Mouse (Mus musculus) MEL (cell line): Measurements from ENCODE around the gene Ipmk. TPM values are rescaled to one million over a fixed set of nuclear protein-coding genes. Genes with fewer than 3 reads are reported as not detected.
A peak's percentile ranks its signal among the peaks of the same experiment; 100 is the strongest.

Experiments
- DNase-seq: peaks from one replicate; pipeline ENCODE4 v3.0.0; 2011; ENCODE audit warnings: low read depth, low spot score
- H3K27ac ChIP-seq: 2 replicates; pipeline ENCODE4 v1.5.1; 2012; ENCODE audit warnings: low read depth, mild to moderate bottlenecking, control low read depth, low read length, moderate library complexity; ENCODE audit not compliant: control insufficient read depth
- H3K27me3 ChIP-seq, 2 experiments: fragments of 150-350 bp in 1 of 2; sonication (generic) in 1 of 2; 2 replicates each; pipeline ENCODE4 v1.6.1; 2012; ENCODE audit warnings: low read length in 2 of 2, mild to moderate bottlenecking in 2 of 2, improper control_type of control experiment in 1 of 2, moderate library complexity in 1 of 2; ENCODE audit not compliant: insufficient read depth in 2 of 2, control insufficient read depth in 1 of 2
- H3K36me3 ChIP-seq, 2 experiments: 2 replicates each; pipeline ENCODE4 v1.6.1; 2012 to 2014; ENCODE audit warnings: low read length in 2 of 2, improper control_type of control experiment in 1 of 2, inconsistent platforms in 1 of 2, mild to moderate bottlenecking in 1 of 2; ENCODE audit not compliant: insufficient read depth in 2 of 2, control insufficient read depth in 1 of 2
- H3K4me1 ChIP-seq, 2 experiments: fragments of 150-350 bp in 1 of 2; sonication (generic) in 1 of 2; 2 replicates each; pipeline ENCODE4 v1.6.1; 2012; ENCODE audit warnings: low read length in 2 of 2, improper control_type of control experiment in 1 of 2, mild to moderate bottlenecking in 1 of 2; ENCODE audit not compliant: insufficient read depth in 2 of 2, control insufficient read depth in 1 of 2
- H3K4me3 ChIP-seq, 2 experiments: fragments of 150-350 bp in 1 of 2; sonication (generic) in 1 of 2; 2 replicates each; pipeline ENCODE4 v1.5.1; 2012; ENCODE audit warnings: low read depth in 2 of 2, low read length in 2 of 2, mild to moderate bottlenecking in 2 of 2, moderate library complexity in 2 of 2, control low read depth in 1 of 2, improper control_type of control experiment in 1 of 2; ENCODE audit not compliant: control insufficient read depth in 1 of 2, insufficient read depth in 1 of 2
- H3K79me2 ChIP-seq: 2 replicates; pipeline ENCODE4 v1.6.1; 2012; ENCODE audit warnings: mild to moderate bottlenecking, low read length, moderate library complexity; ENCODE audit not compliant: control insufficient read depth, poor library complexity, insufficient read depth
- H3K9ac ChIP-seq: 2 replicates; pipeline ENCODE4 v1.6.1; 2012; ENCODE audit warnings: low read depth, mild to moderate bottlenecking, control low read depth, low read length, moderate library complexity; ENCODE audit not compliant: control insufficient read depth, poor library complexity, severe bottlenecking
- H3K9me3 ChIP-seq: fragments of 150-350 bp; sonication (generic); replicated peaks from 2 replicates; pipeline ENCODE4 v1.6.1; 2012; ENCODE audit warnings: mild to moderate bottlenecking, low read length, improper control_type of control experiment, moderate library complexity; ENCODE audit not compliant: insufficient read depth
- BHLHE40 ChIP-seq: IDR thresholded peaks from 2 replicates; pipeline ENCODE4 v1.6.1; 2012; ENCODE audit warnings: low read depth, mild to moderate bottlenecking, inconsistent platforms, low read length, improper control_type of control experiment, borderline replicate concordance
- CTCF ChIP-seq, 3 experiments: IDR thresholded peaks in 2 of 3; conservative IDR thresholded peaks in 1 of 3; 2 replicates each; pipeline ENCODE4 v1.5.1; 2011 to 2012; ENCODE audit warnings: low read length in 3 of 3, low read depth in 2 of 3, mild to moderate bottlenecking in 2 of 3, improper control_type of control experiment in 1 of 3, inconsistent platforms in 1 of 3, mixed read lengths in 1 of 3, moderate library complexity in 1 of 3; ENCODE audit not compliant: control insufficient read depth in 1 of 3, insufficient read depth in 1 of 3, poor library complexity in 1 of 3, severe bottlenecking in 1 of 3
- E2F4 ChIP-seq: IDR thresholded peaks from 2 replicates; pipeline ENCODE4 v1.6.1; 2011; ENCODE audit warnings: low read depth, low read length, improper control_type of control experiment, borderline replicate concordance
- ETS1 ChIP-seq: IDR thresholded peaks from 2 replicates; pipeline ENCODE4 v1.6.1; 2012; ENCODE audit warnings: low read depth, mild to moderate bottlenecking, inconsistent platforms, low read length, improper control_type of control experiment, moderate library complexity
- GABPA ChIP-seq: IDR thresholded peaks from 2 replicates; pipeline ENCODE4 v1.6.1; 2012; ENCODE audit warnings: low read depth, mild to moderate bottlenecking, inconsistent platforms, low read length, improper control_type of control experiment, moderate library complexity
- HCFC1 ChIP-seq: IDR thresholded peaks from 2 replicates; pipeline ENCODE4 v1.6.1; 2012; ENCODE audit warnings: low read depth, mild to moderate bottlenecking, inconsistent platforms, low read length, improper control_type of control experiment, moderate library complexity
- JUND ChIP-seq: IDR thresholded peaks from 2 replicates; pipeline ENCODE4 v1.6.1; 2011; ENCODE audit warnings: low read depth, mild to moderate bottlenecking, improper control_type of control experiment, low read length
- MEF2A ChIP-seq: IDR thresholded peaks from 2 replicates; pipeline ENCODE4 v1.6.1; 2014; ENCODE audit warnings: low read depth, mild to moderate bottlenecking, inconsistent platforms, low read length, improper control_type of control experiment; ENCODE audit not compliant: poor library complexity, insufficient replicate concordance, severe bottlenecking; ENCODE audit errors: extremely low read depth
- MYB ChIP-seq: IDR thresholded peaks from 2 replicates; pipeline ENCODE4 v1.6.1; 2011; ENCODE audit warnings: mild to moderate bottlenecking, low read depth, low read length, improper control_type of control experiment
- MYC ChIP-seq: IDR thresholded peaks from 2 replicates; pipeline ENCODE4 v1.6.1; 2011; ENCODE audit warnings: low read depth, mild to moderate bottlenecking, low read length, improper control_type of control experiment, moderate library complexity
- NELFE ChIP-seq: IDR thresholded peaks from 2 replicates; pipeline ENCODE4 v1.6.1; 2011; ENCODE audit warnings: low read depth, low read length, improper control_type of control experiment
- NRF1 ChIP-seq: IDR thresholded peaks from 2 replicates; pipeline ENCODE4 v1.6.1; 2014; ENCODE audit warnings: low read depth, mild to moderate bottlenecking, inconsistent platforms, low read length, improper control_type of control experiment, moderate library complexity; ENCODE audit not compliant: poor library complexity, insufficient read depth, severe bottlenecking
- POLR2A ChIP-seq, 2 experiments: IDR thresholded peaks; 2 replicates each; pipeline ENCODE4 v1.6.1; 2011 to 2012; ENCODE audit warnings: low read length in 2 of 2, mild to moderate bottlenecking in 2 of 2, control low read depth in 1 of 2, improper control_type of control experiment in 1 of 2, low read depth in 1 of 2, moderate library complexity in 1 of 2; ENCODE audit not compliant: control insufficient read depth in 1 of 2, insufficient read depth in 1 of 2, poor library complexity in 1 of 2
- POLR2AphosphoS2 ChIP-seq: IDR thresholded peaks from 2 replicates; pipeline ENCODE4 v1.6.1; 2011; ENCODE audit warnings: low read length, improper control_type of control experiment
- RCOR1 ChIP-seq: IDR thresholded peaks from 2 replicates; pipeline ENCODE4 v1.6.1; 2012; ENCODE audit warnings: low read depth, mild to moderate bottlenecking, inconsistent platforms, low read length, improper control_type of control experiment
- SIN3A ChIP-seq: IDR thresholded peaks from 2 replicates; pipeline ENCODE4 v1.6.1; 2012; ENCODE audit warnings: low read length, improper control_type of control experiment, inconsistent platforms
- TBP ChIP-seq: IDR thresholded peaks from 2 replicates; pipeline ENCODE4 v1.8.0; 2011; ENCODE audit warnings: low read depth, low read length, improper control_type of control experiment
- TCF12 ChIP-seq: IDR thresholded peaks from 2 replicates; pipeline ENCODE4 v1.6.1; 2014; ENCODE audit warnings: low read depth, mild to moderate bottlenecking, inconsistent platforms, low read length, improper control_type of control experiment, moderate library complexity
- UBTF ChIP-seq: IDR thresholded peaks from 2 replicates; pipeline ENCODE4 v1.6.1; 2012; ENCODE audit warnings: low read depth, mild to moderate bottlenecking, inconsistent platforms, low read length, improper control_type of control experiment, moderate library complexity, borderline replicate concordance; ENCODE audit not compliant: insufficient read depth
- USF2 ChIP-seq, 2 experiments: IDR thresholded peaks; 2 replicates each; pipeline ENCODE4 v1.6.1; 2011 to 2012; ENCODE audit warnings: improper control_type of control experiment in 2 of 2, low read length in 2 of 2, borderline replicate concordance in 1 of 2, inconsistent platforms in 1 of 2, low read depth in 1 of 2, mild to moderate bottlenecking in 1 of 2; ENCODE audit not compliant: insufficient read depth in 1 of 2
- ZMIZ1 ChIP-seq: IDR thresholded peaks from 2 replicates; pipeline ENCODE4 v1.6.1; 2012; ENCODE audit warnings: low read depth, mild to moderate bottlenecking, inconsistent platforms, low read length, improper control_type of control experiment, moderate library complexity
- ZNF384 ChIP-seq: IDR thresholded peaks from 2 replicates; pipeline ENCODE4 v1.6.1; 2012; ENCODE audit warnings: low read depth, mild to moderate bottlenecking, inconsistent platforms, low read length, improper control_type of control experiment
- polyA plus RNA-seq, 2 experiments: library from polyadenylated mRNA; stranded (reverse) in 1 of 2; unstranded in 1 of 2; fragments of >175 nt in 1 of 2; fragments of >200 nt in 1 of 2; gene quantifications; 2 replicates each; pipeline versions ENCODE4 v1.2.1 to v1.2.4; 2012; ENCODE audit warnings: low replicate concordance in 2 of 2, low read depth in 1 of 2; ENCODE audit not compliant: insufficient read length in 2 of 2, insufficient read depth in 1 of 2, missing spikeins in 1 of 2
- total RNA-seq: library from RNA; depleted of rRNA; stranded (reverse); fragments of 300-350 nt; gene quantifications from 2 replicates; pipeline ENCODE4 v1.2.3, GENCODE M21; 2012; rRNA removed

Gene Ipmk
- total RNA-seq (21.0 and 21.9 TPM in 2 replicates), polyA plus RNA-seq (10 to 100 TPM in 1 of 2 experiments, not detected in 1; 36.7 TPM)

DNA sequence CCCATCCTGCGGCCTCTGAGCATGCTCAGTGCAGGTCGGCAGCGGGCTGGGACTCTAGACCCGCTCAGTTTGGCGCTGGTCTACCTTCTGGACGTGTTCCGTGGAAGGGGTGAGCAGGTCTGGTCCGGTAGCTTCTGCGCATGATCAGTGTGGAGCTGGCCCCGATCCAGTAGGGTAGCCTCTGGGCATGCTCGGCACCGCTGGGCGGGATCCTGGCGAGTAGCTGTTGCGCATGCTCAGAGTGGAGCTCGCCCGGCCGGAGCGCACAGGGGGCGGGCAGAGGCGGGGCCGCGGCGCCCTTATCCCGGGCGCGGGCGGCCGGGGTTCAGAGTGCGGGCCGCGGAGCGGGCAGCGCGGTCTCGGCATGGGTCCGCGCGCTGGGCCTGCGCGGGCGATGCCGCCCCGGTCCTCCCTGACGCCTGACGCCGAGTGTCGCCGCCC, at the start of gene Ipmk:
Gene Ipmk (plus strand): TSS at position 255 of the 441 bp plus-strand sequence.
- peaks cover 40% of the 10 kb centered on the region for H3K79me2 ChIP-seq
- TF ChIP-seq MYC (no peak), MEF2A (no peak), ZMIZ1 (0 out of 2 replicates have a peak, but pooled peaks have one; percentile 82), GABPA (no peak), MYB (no peak), NRF1 (peak; percentile 91), TBP (0 out of 2 replicates have a peak, but pooled peaks have one; percentile 52), POLR2AphosphoS2 (peak; percentile 26; the same call in 1 of the 2 replicates), CTCF (IDR thresholded peaks at IDR 0.05 in 2 of 3, conservative IDR thresholded peaks at IDR 0.05 in 1 of 3; ENCODE audit: control insufficient read depth in 1 of 3, insufficient read depth in 1 of 3, low read depth in 2 of 3, low read length in 3 of 3, poor library complexity in 1 of 3, severe bottlenecking in 1 of 3) (no peak), POLR2A (IDR thresholded peaks at IDR 0.05; ENCODE audit: control insufficient read depth in 1 of 2, insufficient read depth in 1 of 2, low read depth in 1 of 2, low read length in 2 of 2, poor library complexity in 1 of 2) (peak; percentile 81 to 99), ZNF384 (no peak), TCF12 (no peak), JUND (no peak), USF2 (IDR thresholded peaks at IDR 0.05; ENCODE audit: borderline replicate concordance in 1 of 2, insufficient read depth in 1 of 2, low read depth in 1 of 2, low read length in 2 of 2) (no peak), BHLHE40 (no peak), SIN3A (no peak; the same call in 1 of the 2 replicates), NELFE (peak; percentile 77), ETS1 (no peak), HCFC1 (peak; percentile 66), UBTF (no peak)
- TF ChIP-seq, all 39 proteins: peak for 7
- no peaks in the 10 kb centered on the region for H3K27me3 ChIP-seq
- peaks cover 7 to 13% of the 10 kb centered on the region in 2 experiments; a peak in 3 of 4 replicates for H3K4me1 ChIP-seq
- peak within 1 kb of the TSS; percentile 82 to 96 for H3K4me3 ChIP-seq
- peak within 1 kb of the TSS; percentile 72 for H3K27ac ChIP-seq
- peak within 1 kb of the TSS; percentile 88 for H3K9ac ChIP-seq
- H3K36me3 ChIP-seq, result peaks cover 0 to 14% of the 10 kb centered on the region in 2 experiments; a peak in 3 of 4 replicates
- peak; percentile 97 for DNase-seq
- no peaks in the 10 kb centered on the region for H3K9me3 ChIP-seq

DNA sequence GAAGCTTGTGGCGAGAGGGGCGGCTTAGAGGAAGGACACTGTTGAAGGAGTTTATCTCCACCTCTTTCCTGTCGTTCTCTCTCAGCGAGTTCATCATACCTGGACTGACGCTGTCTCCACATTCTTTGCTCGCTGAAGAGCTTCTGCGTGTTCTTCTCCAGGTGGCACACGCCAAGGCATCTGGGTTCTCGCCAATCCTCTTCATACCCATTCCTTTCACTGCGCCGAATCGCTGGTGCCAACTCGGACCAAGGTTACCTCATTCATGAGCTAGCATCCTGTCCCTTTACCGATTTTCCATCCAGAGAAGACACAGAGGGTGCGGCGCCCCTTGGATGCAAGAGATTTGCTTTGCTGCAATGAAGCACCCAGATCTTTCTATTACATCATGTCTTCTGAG, 47.4 kb upstream of the Ipmk start:
- H3K27ac ChIP-seq, result no peak overlapping the region
- H3K9me3 ChIP-seq, result no peaks in the 10 kb centered on the region
- H3K36me3 ChIP-seq, result no peaks in the 10 kb centered on the region
- peaks cover 0 to 2% of the 10 kb centered on the region in 2 experiments; a peak in 1 of 4 replicates for H3K27me3 ChIP-seq
- H3K9ac ChIP-seq, result no peak overlapping the region
- H3K4me1 ChIP-seq, result no peaks in the 10 kb centered on the region
- no peaks in the 10 kb centered on the region for H3K79me2 ChIP-seq
- no peak for TF ChIP-seq RCOR1
- TF ChIP-seq ETS1, result no peak
- TF ChIP-seq E2F4, result no peak
- no peak for TF ChIP-seq CTCF (IDR thresholded peaks at IDR 0.05 in 2 of 3, conservative IDR thresholded peaks at IDR 0.05 in 1 of 3; ENCODE audit: control insufficient read depth in 1 of 3, insufficient read depth in 1 of 3, low read depth in 2 of 3, low read length in 3 of 3, poor library complexity in 1 of 3, severe bottlenecking in 1 of 3)
- no peak for DNase-seq
- H3K4me3 ChIP-seq, result no peak overlapping the region
